Mouse (Mus musculus) brain, embryonic 14.5 days (tissue): ENCODE measurements at regions not wholly inside any gene's neighbourhood (a gene's known extent, or its start where the extent isn't known, plus 50 kb on each side); places are given as distances from the start of the nearest gene placed in this dataset.
A peak's percentile ranks its signal among the peaks of the same experiment; 100 is the strongest.

Source experiments
- DNase-seq: peaks from one replicate; pipeline ENCODE4 v3.0.0-alpha.2; 2011; ENCODE audit warnings: low read depth
- CTCF ChIP-seq: fragments of 200-500 bp; IDR thresholded peaks from 2 replicates; pipeline ENCODE4 v1.5.1; 2012; ENCODE audit warnings: inconsistent platforms, mild to moderate bottlenecking, moderate library complexity, borderline replicate concordance; ENCODE audit not compliant: insufficient read depth, insufficient read length; ENCODE audit errors: extremely low read depth
- POLR2A ChIP-seq: fragments of 200-500 bp; IDR thresholded peaks from 2 replicates; pipeline ENCODE4 v1.6.1; 2012; ENCODE audit warnings: mild to moderate bottlenecking, inconsistent platforms, borderline replicate concordance; ENCODE audit not compliant: poor library complexity, insufficient read depth, insufficient read length, severe bottlenecking; ENCODE audit errors: extremely low read depth

- TF ChIP-seq CTCF (no peak), POLR2A (no peak)
Measured at GRCm38 (mm10) chr2:101490207-101490606, 134.3 kb upstream of the Rag2 start.

GRCm38 (mm10) chr2:101491762-101492161 lies 132.8 kb upstream of the Rag2 start:
- no peak for TF ChIP-seq POLR2A
- TF ChIP-seq CTCF = no peak
- DNase-seq = no peak

More at GRCm38 (mm10) chr2:101490207-101490606, 134.3 kb upstream of the Rag2 start:
- DNase-seq = no peak

GRCm38 (mm10) chr2:101508116-101508515 lies 116.4 kb upstream of the Rag2 start:
- TF ChIP-seq POLR2A (no peak), CTCF (no peak)
- DNase-seq = peak; percentile 48
